Mouse (Mus musculus): ENCODE results near the gene Gpr174. TPM values are rescaled to one million over a fixed set of nuclear protein-coding genes. Genes with fewer than 3 reads are reported as not detected.
"Not testable (repeated sequence)": the region's sequence is repeated elsewhere in the genome, so short reads cannot be mapped to it uniquely, and the experiment has no call there.

The Gpr174 gene
- 0.04 TPM in 1 of 2 replicates, not detected in the other for polyA plus RNA-seq (2016; fragmentation: Nextera tagmentation; extraction: Ambion mirVana)

GRCm38 (mm10) chrX:107255486-107256227, at the start of gene Gpr174:
Gpr174 (plus strand) TSS chrX:107255878.
- no peak within 1 kb of the TSS for H3K4me3 ChIP-seq
- H3K9me3 ChIP-seq = no peaks in the 10 kb centered on the region
- WGBS = 74% methylated on average over 2 of the region's 2 CpGs
- no peaks in the 10 kb centered on the region for H3K36me3 ChIP-seq
- no peaks in the 10 kb centered on the region for H3K27me3 ChIP-seq (replicated peaks)
- ATAC-seq (ENCODE audit: low FRiP score, low read depth) = no peak
- H3K9ac ChIP-seq = no peak within 1 kb of the TSS
- no peaks in the 10 kb centered on the region for H3K4me1 ChIP-seq
- H3K4me2 ChIP-seq (replicated peaks) = no peak within 1 kb of the TSS
- no peak within 1 kb of the TSS for H3K27ac ChIP-seq

GRCm38 (mm10) chrX:107217577-107218090, 38.0 kb upstream of the Gpr174 start:
- Histone ChIP-seq H3K27me3 (replicated peaks) (no peaks in the 10 kb centered on the region), H3K9ac (no peak overlapping the region), H3K4me2 (replicated peaks) (no peak overlapping the region), H3K36me3 (no peaks in the 10 kb centered on the region), H3K27ac (no peak overlapping the region), H3K4me3 (no peak overlapping the region), H3K4me1 (no peaks in the 10 kb centered on the region), H3K9me3 (no peaks in the 10 kb centered on the region)
- 90% methylated on average over 2 of the region's 2 CpGs for WGBS
- ATAC-seq (ENCODE audit: low FRiP score, low read depth) = no peak

- H3K9ac ChIP-seq = no peak overlapping the region
- H3K9me3 ChIP-seq = no peaks in the 10 kb centered on the region
- no peak for ATAC-seq (ENCODE audit: low FRiP score, low read depth)
- WGBS = 58% methylated on average over 1 of the region's 1 CpGs
- no peaks in the 10 kb centered on the region for H3K36me3 ChIP-seq
- no peaks in the 10 kb centered on the region for H3K4me1 ChIP-seq
- no peak overlapping the region for H3K27ac ChIP-seq
- no peaks in the 10 kb centered on the region for H3K27me3 ChIP-seq (replicated peaks)
- no peak overlapping the region for H3K4me3 ChIP-seq
- no peak overlapping the region for H3K4me2 ChIP-seq (replicated peaks)
Measured at GRCm38 (mm10) chrX:107224846-107225245, 30.8 kb upstream of the Gpr174 start.

- 52% methylated on average over 1 of the region's 1 CpGs for WGBS
- H3K4me1 ChIP-seq = no peaks in the 10 kb centered on the region
- ATAC-seq (ENCODE audit: low FRiP score, low read depth) = no peak
Measured at GRCm38 (mm10) chrX:107231214-107231613, 24.5 kb upstream of the Gpr174 start.

GRCm38 (mm10) chrX:107234655-107235054, 21.0 kb upstream of the Gpr174 start:
- H3K4me3 ChIP-seq = no peak overlapping the region
- no peak overlapping the region for H3K9ac ChIP-seq
- H3K9me3 ChIP-seq = no peaks in the 10 kb centered on the region
- ATAC-seq (ENCODE audit: low FRiP score, low read depth) = no peak
- no peak overlapping the region for H3K4me2 ChIP-seq (replicated peaks)
- H3K4me1 ChIP-seq = no peaks in the 10 kb centered on the region
- no peaks in the 10 kb centered on the region for H3K36me3 ChIP-seq
- no peak overlapping the region for H3K27ac ChIP-seq
- no peaks in the 10 kb centered on the region for H3K27me3 ChIP-seq (replicated peaks)

More at GRCm38 (mm10) chrX:107231214-107231613, 24.5 kb upstream of the Gpr174 start:
- no peaks in the 10 kb centered on the region for H3K36me3 ChIP-seq
- no peaks in the 10 kb centered on the region for H3K9me3 ChIP-seq
- H3K4me2 ChIP-seq (replicated peaks) = no peak overlapping the region
- no peak overlapping the region for H3K27ac ChIP-seq
- no peaks in the 10 kb centered on the region for H3K27me3 ChIP-seq (replicated peaks)
- no peak overlapping the region for H3K4me3 ChIP-seq
- H3K9ac ChIP-seq = no peak overlapping the region

GRCm38 (mm10) chrX:107236461-107236860, 19.2 kb upstream of the Gpr174 start:
- H3K27me3 ChIP-seq (replicated peaks) = no peaks in the 10 kb centered on the region
- 92% methylated on average over 1 of the region's 1 CpGs for WGBS
- no peak for ATAC-seq (ENCODE audit: low FRiP score, low read depth)
- no peak overlapping the region for H3K9ac ChIP-seq
- H3K36me3 ChIP-seq = no peaks in the 10 kb centered on the region
- H3K9me3 ChIP-seq = no peaks in the 10 kb centered on the region
- H3K4me2 ChIP-seq (replicated peaks) = no peak overlapping the region
- H3K4me1 ChIP-seq = no peaks in the 10 kb centered on the region
- no peak overlapping the region for H3K27ac ChIP-seq
- H3K4me3 ChIP-seq = no peak overlapping the region

GRCm38 (mm10) chrX:107250390-107250789, 5.3 kb upstream of the Gpr174 start:
- 83% methylated on average over 2 of the region's 2 CpGs for WGBS
- H3K9ac ChIP-seq = no peak overlapping the region
- no peak for ATAC-seq (ENCODE audit: low FRiP score, low read depth)

GRCm38 (mm10) chrX:107264619-107265018, 8.9 kb downstream of the Gpr174 start:
- no peak overlapping the region for H3K4me2 ChIP-seq (replicated peaks)
- no peak for ATAC-seq (ENCODE audit: low FRiP score, low read depth)
- H3K9ac ChIP-seq = no peak overlapping the region
- H3K27ac ChIP-seq = no peak overlapping the region
- WGBS = 30% methylated on average over 1 of the region's 1 CpGs
- H3K27me3 ChIP-seq (replicated peaks) = no peaks in the 10 kb centered on the region
- no peaks in the 10 kb centered on the region for H3K4me1 ChIP-seq
- H3K4me3 ChIP-seq = no peak overlapping the region
- no peaks in the 10 kb centered on the region for H3K9me3 ChIP-seq
- no peaks in the 10 kb centered on the region for H3K36me3 ChIP-seq

More at GRCm38 (mm10) chrX:107250390-107250789, 5.3 kb upstream of the Gpr174 start:
- H3K27ac ChIP-seq = no peak overlapping the region
- H3K4me1 ChIP-seq = no peaks in the 10 kb centered on the region
- H3K27me3 ChIP-seq (replicated peaks) = no peaks in the 10 kb centered on the region
- no peaks in the 10 kb centered on the region for H3K36me3 ChIP-seq
- no peak overlapping the region for H3K4me3 ChIP-seq
- H3K4me2 ChIP-seq (replicated peaks) = no peak overlapping the region
- no peaks in the 10 kb centered on the region for H3K9me3 ChIP-seq

- Histone ChIP-seq H3K27me3 (replicated peaks) (no peaks in the 10 kb centered on the region), H3K4me3 (no peak overlapping the region), H3K9ac (no peak overlapping the region), H3K36me3 (no peaks in the 10 kb centered on the region), H3K4me2 (replicated peaks) (no peak overlapping the region), H3K9me3 (no peaks in the 10 kb centered on the region), H3K27ac (no peak overlapping the region), H3K4me1 (no peaks in the 10 kb centered on the region)
- 59% methylated on average over 2 of the region's 2 CpGs for WGBS
- no peak for ATAC-seq (ENCODE audit: low FRiP score, low read depth)
Measured at GRCm38 (mm10) chrX:107277606-107278005, 21.9 kb downstream of the Gpr174 start.

- Histone ChIP-seq H3K36me3 (no peaks in the 10 kb centered on the region), H3K4me1 (no peaks in the 10 kb centered on the region), H3K9me3 (no peaks in the 10 kb centered on the region), H3K27ac (no peak overlapping the region), H3K4me3 (no peak overlapping the region), H3K9ac (no peak overlapping the region), H3K4me2 (replicated peaks) (no peak overlapping the region), H3K27me3 (replicated peaks) (no peaks in the 10 kb centered on the region)
- no peak for ATAC-seq (ENCODE audit: low FRiP score, low read depth)
- 76% methylated on average over 4 of the region's 4 CpGs for WGBS
Measured at GRCm38 (mm10) chrX:107284211-107284610, 28.5 kb downstream of the Gpr174 start.

- ATAC-seq (ENCODE audit: low FRiP score, low read depth); H3K27me3 ChIP-seq (replicated peaks); H3K4me3 ChIP-seq; H3K4me1 ChIP-seq; H3K36me3 ChIP-seq; H3K4me2 ChIP-seq (replicated peaks); H3K9ac ChIP-seq; H3K9me3 ChIP-seq; H3K27ac ChIP-seq: not testable (repeated sequence)
- 86% methylated on average over 6 of the region's 6 CpGs for WGBS
Measured at GRCm38 (mm10) chrX:107297861-107298260, 42.2 kb downstream of the Gpr174 start.

- Histone ChIP-seq H3K27ac (no peak overlapping the region), H3K9me3 (no peaks in the 10 kb centered on the region), H3K36me3 (no peaks in the 10 kb centered on the region), H3K27me3 (replicated peaks) (no peaks in the 10 kb centered on the region), H3K4me1 (no peaks in the 10 kb centered on the region), H3K4me2 (replicated peaks) (no peak overlapping the region), H3K4me3 (no peak overlapping the region), H3K9ac (no peak overlapping the region)
- ATAC-seq (ENCODE audit: low FRiP score, low read depth) = no peak
Measured at GRCm38 (mm10) chrX:107298761-107299160, 43.1 kb downstream of the Gpr174 start.

- Histone ChIP-seq H3K27me3 (replicated peaks) (no peaks in the 10 kb centered on the region), H3K4me3 (no peak overlapping the region), H3K4me2 (replicated peaks) (no peak overlapping the region), H3K9ac (no peak overlapping the region), H3K9me3 (no peaks in the 10 kb centered on the region), H3K36me3 (no peaks in the 10 kb centered on the region), H3K4me1 (no peaks in the 10 kb centered on the region), H3K27ac (no peak overlapping the region)
- no peak for ATAC-seq (ENCODE audit: low FRiP score, low read depth)
Measured at GRCm38 (mm10) chrX:107306492-107306891, 50.8 kb downstream of the Gpr174 start.
